Mouse (Mus musculus) spleen, adult 10 weeks (tissue): Measurements from ENCODE around the gene Sptssb. TPM values are rescaled to one million over a fixed set of nuclear protein-coding genes. Genes with fewer than 3 reads are reported as not detected.

Experiments
- polyA plus RNA-seq: library from polyadenylated mRNA; stranded (reverse); fragments of 350-450 nt; fragmentation: Illumina TruSeq; extraction: RNeasy Lipid Tissue Mini Kit (QIAGEN cat#74804); gene quantifications from one replicate; pipeline ENCODE4 v1.2.3, GENCODE M21; 2015; ENCODE audit warnings: low replicate concordance; ENCODE audit not compliant: insufficient read depth

The Sptssb gene
- not detected for polyA plus RNA-seq

GRCm38 (mm10) chr3:69859858-69860588 is at the start of gene Sptssb:
Sptssb (minus strand) TSS chr3:69859940.

Other genes starting within 250 kb of the Sptssb start
- 105 TPM for gene Nmd3, start 138.0 kb downstream of the Sptssb start, polyA plus RNA-seq
- gene Otol1, start 147.7 kb upstream of the Sptssb start, polyA plus RNA-seq: not detected